Mouse (Mus musculus) liver, adult 10 weeks (tissue): Measurements from ENCODE around the gene Il12rb1. TPM values are rescaled to one million over a fixed set of nuclear protein-coding genes. Genes with fewer than 3 reads are reported as not detected.

Source experiments
- polyA plus RNA-seq: library from polyadenylated mRNA; stranded (reverse); fragments of 350-450 nt; fragmentation: Illumina TruSeq; extraction: RNeasy Lipid Tissue Mini Kit (QIAGEN cat#74804); gene quantifications from one replicate; pipeline ENCODE4 v1.2.3, GENCODE M21; 2014; ENCODE audit warnings: low read depth, low replicate concordance

The Il12rb1 gene
- not detected for polyA plus RNA-seq

DNA sequence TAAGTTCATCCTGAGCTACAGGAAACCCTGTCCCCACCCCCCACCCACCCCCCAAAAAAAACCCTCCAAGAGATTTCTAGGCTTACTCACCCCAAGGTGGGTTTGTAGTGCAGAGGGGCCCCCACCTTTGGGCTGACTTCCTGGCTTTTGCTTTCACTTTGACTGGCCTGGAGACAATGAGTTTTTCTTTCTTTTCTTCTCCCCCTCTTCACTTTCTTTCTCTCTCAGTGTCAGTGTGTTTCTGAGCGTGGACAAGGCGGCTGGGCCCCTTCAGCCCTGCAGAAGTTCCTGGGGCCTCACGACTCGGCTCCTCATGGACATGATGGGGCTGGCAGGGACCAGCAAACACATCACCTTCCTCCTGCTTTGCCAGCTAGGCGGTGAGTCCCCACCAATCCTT lies at the start of gene Il12rb1:
Gene Il12rb1 (plus strand): TSS at position 211 of the 400 bp plus-strand sequence.

DNA sequence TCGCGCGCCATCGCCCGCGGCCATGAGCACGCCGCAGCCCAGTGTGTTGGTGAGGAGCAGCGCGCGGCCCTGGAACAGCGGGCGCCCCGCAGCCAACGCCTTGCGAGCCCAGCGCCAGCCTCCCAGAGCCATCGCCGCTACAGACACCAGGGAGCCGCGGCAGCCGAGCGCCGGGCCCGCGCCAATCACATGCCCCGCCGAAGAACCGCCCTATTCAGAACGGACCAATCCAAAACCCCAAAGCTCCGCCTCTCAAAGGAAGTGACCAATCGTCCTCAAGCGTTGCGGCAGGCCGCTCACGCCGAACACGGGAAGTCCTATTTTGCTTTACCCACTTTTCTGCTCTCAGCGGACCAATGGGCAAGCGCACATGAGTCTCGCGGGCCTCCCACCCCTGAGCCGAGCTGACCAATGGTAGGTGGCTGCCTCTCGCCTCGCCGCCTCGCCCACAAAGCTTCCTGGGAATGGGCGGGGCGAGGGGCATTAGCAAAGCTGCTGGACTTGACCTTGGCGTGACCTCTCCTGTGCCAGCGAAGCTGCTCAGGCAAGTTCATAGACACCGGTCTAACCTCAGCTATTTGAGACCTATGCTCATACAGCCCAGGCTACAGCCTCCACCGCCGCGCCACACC lies 47.4 kb upstream of the Il12rb1 start, which contains the start of gene Mpv17l2:
Gene Mpv17l2 (minus strand): TSS at position 172 of the 632 bp plus-strand sequence.

DNA sequence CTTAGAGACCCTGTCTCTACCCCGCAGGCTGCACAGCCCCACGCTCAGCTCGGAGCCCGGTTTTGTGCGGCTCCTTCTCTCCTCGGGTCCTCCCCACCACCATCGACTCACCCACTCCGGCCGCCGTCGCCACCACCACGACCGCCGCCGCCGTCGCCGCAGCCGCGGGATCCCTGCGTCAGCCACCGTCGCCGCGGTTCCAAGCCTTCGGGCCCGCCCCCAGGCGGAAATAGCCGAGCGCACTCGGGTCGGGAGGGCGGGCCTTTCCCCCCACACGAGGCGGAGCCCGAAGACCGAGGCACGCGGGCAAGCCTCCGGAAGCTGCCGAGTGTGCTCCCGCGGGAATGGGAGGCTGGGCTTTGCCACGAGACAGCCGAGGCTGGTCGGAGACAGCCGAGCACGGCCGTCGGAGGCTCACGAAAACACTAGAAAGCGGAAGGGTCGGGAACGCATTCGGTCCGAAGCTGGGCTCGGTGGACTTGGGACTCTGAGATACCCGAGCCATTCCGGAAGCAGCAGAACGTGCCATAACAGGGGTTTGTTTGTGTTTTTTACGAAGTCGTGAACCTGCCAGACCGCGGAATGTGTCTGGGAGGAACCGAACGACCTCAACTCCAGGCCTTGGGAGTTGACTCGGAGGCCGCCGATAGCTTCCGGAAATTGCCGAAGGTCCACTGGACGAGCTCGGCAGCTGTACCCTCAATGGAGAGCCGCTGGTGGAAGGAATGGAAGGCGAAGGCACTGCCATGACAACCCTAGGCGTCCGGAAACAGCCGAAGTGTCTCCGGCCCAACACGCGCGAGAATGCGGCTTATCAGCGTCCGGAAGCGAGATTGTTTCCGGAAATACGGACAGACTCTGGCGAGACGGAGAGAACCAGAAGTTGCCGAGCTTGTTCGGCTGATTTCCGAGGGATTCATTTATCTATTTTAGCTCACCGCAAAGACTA lies 31.5 kb upstream of the Il12rb1 start, which contains the start of gene Pik3r2:
Gene Pik3r2 (minus strand): TSS at position 218 of the 949 bp plus-strand sequence.

GRCm38 (mm10) chr8:70804481-70805206 lies 3.6 kb upstream of the Il12rb1 start, which contains the start of gene Mast3:
TSS of gene Mast3 (minus strand) at chr8:70805054.

GRCm38 (mm10) chr8:70839408-70840351 lies 31.4 kb downstream of the Il12rb1 start, which contains the start of gene Arrdc2:
TSS of gene Arrdc2 (minus strand) at chr8:70839720.

GRCm38 (mm10) chr8:70862824-70863641 lies 54.8 kb downstream of the Il12rb1 start, which contains the start of gene Kcnn1:
TSS of gene Kcnn1 (minus strand) at chr8:70863258.

Other genes with a start within 250 kb of the Il12rb1 start
- gene Isyna1, start 214.1 kb upstream of the Il12rb1 start, polyA plus RNA-seq = not detected
- gene Ssbp4, start 199.6 kb upstream of the Il12rb1 start, polyA plus RNA-seq = not detected
- 0.85 TPM for gene Lrrc25, start 192.3 kb upstream of the Il12rb1 start, polyA plus RNA-seq
- gene Gdf15, start 176.0 kb upstream of the Il12rb1 start, polyA plus RNA-seq = not detected
- gene Pgpep1, start 148.1 kb upstream of the Il12rb1 start, polyA plus RNA-seq = 17.3 TPM
- gene Lsm4, start 135.2 kb upstream of the Il12rb1 start, polyA plus RNA-seq = 0.61 TPM
- 8.1 TPM for gene Jund, start 109.5 kb upstream of the Il12rb1 start, polyA plus RNA-seq
- gene Iqcn, start 105.0 kb upstream of the Il12rb1 start, polyA plus RNA-seq = not detected
- gene Gm3336, start 89.9 kb upstream of the Il12rb1 start, polyA plus RNA-seq = not detected
- 1.1 TPM for gene Pde4c, start 84.7 kb upstream of the Il12rb1 start, polyA plus RNA-seq
- gene Rab3a, start 53.8 kb upstream of the Il12rb1 start, polyA plus RNA-seq = 0.56 TPM
- gene Mpv17l2, start 47.5 kb upstream of the Il12rb1 start, polyA plus RNA-seq = 0.85 TPM
- 0.93 TPM for gene Pik3r2, start 31.7 kb upstream of the Il12rb1 start, polyA plus RNA-seq
- gene Mast3, start 3.4 kb upstream of the Il12rb1 start, polyA plus RNA-seq = 2.1 TPM
- 2.8 TPM for gene Arrdc2, start 31.3 kb downstream of the Il12rb1 start, polyA plus RNA-seq
- gene Kcnn1, start 54.8 kb downstream of the Il12rb1 start, polyA plus RNA-seq = 0.66 TPM
- 0.29 TPM for gene Ccdc124, start 65.5 kb downstream of the Il12rb1 start, polyA plus RNA-seq
- not detected for gene Slc5a5, start 84.3 kb downstream of the Il12rb1 start, polyA plus RNA-seq
- 58.9 TPM for gene Rpl18a, start 89.0 kb downstream of the Il12rb1 start, polyA plus RNA-seq
- gene Map1s, start 97.5 kb downstream of the Il12rb1 start, polyA plus RNA-seq = not detected